32 mouse cellular contexts compared by ENCODE assay signal in the genomic region with DNA sequence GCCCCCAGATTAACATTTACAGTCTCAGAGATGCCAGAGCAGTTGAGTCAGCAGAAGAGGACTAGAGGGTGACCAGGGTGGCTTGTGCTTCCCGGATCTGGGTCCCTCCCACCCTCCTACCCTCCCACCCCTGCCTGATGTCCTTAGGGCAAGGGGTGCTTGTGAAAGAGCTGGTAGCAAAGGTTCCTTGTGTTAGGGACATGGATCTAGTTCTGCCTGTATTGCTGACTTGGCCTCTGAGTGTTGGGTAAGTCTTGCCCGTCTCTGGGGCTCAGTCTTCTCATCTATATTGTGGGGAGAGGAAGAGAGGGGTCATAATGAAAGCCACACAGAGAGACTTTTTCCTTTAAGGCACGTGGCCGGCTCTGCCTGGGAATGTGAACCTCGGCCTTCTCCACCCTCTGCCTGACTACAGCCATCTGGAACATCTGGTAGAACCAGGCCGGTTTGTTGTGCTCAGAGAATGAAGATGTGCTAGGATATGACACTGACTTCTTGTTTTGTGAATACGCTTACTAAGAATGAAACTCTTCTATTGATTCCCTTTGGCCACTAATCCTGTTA. TPM values are rescaled to one million over a fixed set of nuclear protein-coding genes. Genes with fewer than 3 reads are reported as not detected.
DNase-seq lines count a peak whose midpoint lies in the region; ATAC-seq and TF ChIP-seq lines count a peak whose summit lies in the region.
"Had no signal": no experiment of that assay in that cellular context is flagged by ENCODE, and none has a peak within 500 bp of the region (broad histone marks: within the 10 kb centered on the region; RNA-seq: fewer than 3 reads in every experiment).

A gene (minus strand): TSS at position 51 of the 564 bp plus-strand sequence.

- no peak for TF ChIP-seq CTCF in stomach, postnatal 0 days (IDR thresholded peaks at IDR 0.05; ENCODE audit: low read depth)

- H3K27me3 ChIP-seq in limb, embryonic 15.5 days = peaks cover 5% of the 10 kb centered on the region; the same call in 1 of the 2 replicates
- peaks cover 4% of the 10 kb centered on the region; the same call in 1 of the 2 replicates for H3K27me3 ChIP-seq in limb, embryonic 10.5 days (ENCODE audit: low read depth, poor library complexity, severe bottlenecking)
- H3K27me3 ChIP-seq in stomach, postnatal 0 days (ENCODE audit: control insufficient read depth, insufficient read depth, low read length) = no peaks in the 10 kb centered on the region
- H3K27me3 ChIP-seq in intestine, embryonic 15.5 days (replicated peaks) = peaks cover 6% of the 10 kb centered on the region; the same call in 1 of the 2 replicates
- H3K27me3 ChIP-seq: embryonic facial prominence, embryonic 15.5 days; forebrain, embryonic 13.5 days; forebrain, embryonic 15.5 days had no signal

- H3K4me1 ChIP-seq in limb, embryonic 15.5 days = peaks cover 12% of the 10 kb centered on the region
- no peaks in the 10 kb centered on the region; the same call in 1 of the 2 replicates for H3K4me1 ChIP-seq in limb, embryonic 10.5 days
- H3K4me1 ChIP-seq in stomach, postnatal 0 days (replicated peaks; ENCODE audit: control insufficient read depth, insufficient read depth) = no peaks in the 10 kb centered on the region
- no peaks in the 10 kb centered on the region for H3K4me1 ChIP-seq in intestine, embryonic 15.5 days (replicated peaks)
- H3K4me1 ChIP-seq: forebrain, embryonic 15.5 days had no signal

- 51% methylated on average over 7 of the region's 7 CpGs for WGBS in limb, embryonic 15.5 days
- 88% methylated on average over 7 of the region's 7 CpGs for WGBS in limb, embryonic 10.5 days
- WGBS in stomach, postnatal 0 days = 63% methylated on average over 7 of the region's 7 CpGs
- WGBS in intestine, embryonic 15.5 days = 71% methylated on average over 7 of the region's 7 CpGs

- peak within 1 kb of the TSS; percentile 28; the same call in 1 of the 2 replicates for H3K27ac ChIP-seq in limb, embryonic 15.5 days
- H3K27ac ChIP-seq in limb, embryonic 10.5 days = no peak within 1 kb of the TSS
- peak within 1 kb of the TSS; percentile 20; the same call in 1 of the 2 replicates for H3K27ac ChIP-seq in stomach, postnatal 0 days (replicated peaks)
- H3K27ac ChIP-seq in intestine, embryonic 15.5 days = no peak within 1 kb of the TSS
- H3K27ac ChIP-seq: embryonic facial prominence, embryonic 13.5 days; embryonic facial prominence, embryonic 15.5 days; forebrain, embryonic 13.5 days; forebrain, embryonic 15.5 days had no signal

- no peak for ATAC-seq in limb, embryonic 15.5 days (ENCODE audit: insufficient number of reproducible peaks, low FRiP score, low TSS enrichment, low read depth)
- no peak for ATAC-seq in stomach, postnatal 0 days (ENCODE audit: low FRiP score, low TSS enrichment)
- ATAC-seq in intestine, embryonic 15.5 days = no peak
- ATAC-seq: CD4-positive, CD25-positive, alpha-beta regulatory T cell, adult 4 months; forebrain, embryonic 13.5 days; forebrain, embryonic 15.5 days had no signal

- peak; percentile 74 for DNase-seq in heart, adult 11 months
- no peak for DNase-seq in heart, postnatal 10 days
- no peak for DNase-seq in limb, embryonic 10.5 days (ENCODE audit: low spot score)
- peak; percentile 29 for DNase-seq in testis, postnatal 10 days (ENCODE audit: low spot score)
- no peak for DNase-seq in testis, postnatal 14 days (ENCODE audit: low spot score)
- no peak for DNase-seq in stomach, postnatal 0 days (ENCODE audit: low spot score)
- DNase-seq: adrenal gland, adult 2 months; adrenal gland, postnatal 10 days; adrenal gland, postnatal 25 days; B cell, adult 2 months; cerebellum, adult 11 months; cerebellum, adult 18-20 months; cerebellum, adult 8-10 months; cerebellum, adult 9-11 months; cerebellum, postnatal 14 days; cerebellum, postnatal 36 days; embryo, embryonic 11 days had no signal

- intact Hi-C loops in heart, postnatal 10 days (cut with DNase I) = no loop called here

- H3K9ac ChIP-seq in limb, embryonic 15.5 days = no peak within 1 kb of the TSS
- H3K9ac ChIP-seq in stomach, postnatal 0 days (ENCODE audit: low read length) = no peak within 1 kb of the TSS
- no peak within 1 kb of the TSS for H3K9ac ChIP-seq in intestine, embryonic 15.5 days
- H3K9ac ChIP-seq: embryonic facial prominence, embryonic 13.5 days; embryonic facial prominence, embryonic 15.5 days; forebrain, embryonic 13.5 days; forebrain, embryonic 15.5 days had no signal

- no peak within 1 kb of the TSS for H3K4me2 ChIP-seq in limb, embryonic 15.5 days
- no peak within 1 kb of the TSS for H3K4me2 ChIP-seq in stomach, postnatal 0 days (replicated peaks; ENCODE audit: low read depth)
- no peak within 1 kb of the TSS for H3K4me2 ChIP-seq in intestine, embryonic 15.5 days (replicated peaks)
- H3K4me2 ChIP-seq: embryonic facial prominence, embryonic 13.5 days; embryonic facial prominence, embryonic 15.5 days; forebrain, embryonic 13.5 days; forebrain, embryonic 15.5 days had no signal

- H3K4me3 ChIP-seq in limb, embryonic 15.5 days = no peak within 1 kb of the TSS
- H3K4me3 ChIP-seq in limb, embryonic 10.5 days = no peak within 1 kb of the TSS
- H3K4me3 ChIP-seq in stomach, postnatal 0 days (ENCODE audit: low read depth, low read length) = no peak within 1 kb of the TSS
- H3K4me3 ChIP-seq in intestine, embryonic 15.5 days (replicated peaks) = no peak within 1 kb of the TSS
- H3K4me3 ChIP-seq: embryonic facial prominence, embryonic 13.5 days; embryonic facial prominence, embryonic 15.5 days; erythroblast, embryonic 14.5 days; forebrain, embryonic 13.5 days; forebrain, embryonic 15.5 days had no signal

- no peaks in the 10 kb centered on the region for H3K36me3 ChIP-seq in limb, embryonic 15.5 days
- H3K36me3 ChIP-seq in limb, embryonic 10.5 days = no peaks in the 10 kb centered on the region
- H3K36me3 ChIP-seq in stomach, postnatal 0 days (ENCODE audit: control insufficient read depth, insufficient read depth, low read length) = no peaks in the 10 kb centered on the region
- H3K36me3 ChIP-seq in intestine, embryonic 15.5 days = no peaks in the 10 kb centered on the region
- H3K36me3 ChIP-seq: embryonic facial prominence, embryonic 13.5 days; embryonic facial prominence, embryonic 15.5 days; forebrain, embryonic 15.5 days had no signal

- TF ChIP-seq EP300 in stomach, postnatal 0 days (optimal IDR thresholded peaks at IDR 0.05) = no peak

- no peaks in the 10 kb centered on the region for H3K9me3 ChIP-seq in limb, embryonic 15.5 days
- no peaks in the 10 kb centered on the region for H3K9me3 ChIP-seq in limb, embryonic 10.5 days (replicated peaks)
- no peaks in the 10 kb centered on the region for H3K9me3 ChIP-seq in stomach, postnatal 0 days (ENCODE audit: control insufficient read depth, low read length)
- H3K9me3 ChIP-seq in intestine, embryonic 15.5 days = no peaks in the 10 kb centered on the region
- H3K9me3 ChIP-seq: embryonic facial prominence, embryonic 13.5 days; embryonic facial prominence, embryonic 15.5 days; forebrain, embryonic 13.5 days; forebrain, embryonic 15.5 days had no signal

RNA-seq across cellular contexts. Expression of the gene that starts here (rescaled TPM):
- total RNA-seq in heart, postnatal 10 days (2021) = not detected
- polyA plus RNA-seq in limb, embryonic 15.5 days (2015; fragmentation: Nextera tagmentation; extraction: Ambion mirVana) = 9.1 and 10.3 TPM in 2 replicates
- not detected in 2 replicates for polyA plus RNA-seq in limb, embryonic 10.5 days (2016; fragmentation: Nextera tagmentation; extraction: Ambion mirVana)
- polyA plus RNA-seq in stomach, postnatal 0 days (2015; fragmentation: Nextera tagmentation; extraction: Ambion mirVana) = 63.2 and 68.6 TPM in 2 replicates
- not detected in 2 replicates for polyA plus RNA-seq in intestine, embryonic 15.5 days (2015; fragmentation: Nextera tagmentation; extraction: Ambion mirVana)
- total RNA-seq: adrenal gland, adult 2 months; adrenal gland, postnatal 10 days; adrenal gland, postnatal 25 days; adrenal gland, postnatal 4 days; common myeloid progenitor, adult 5-6 weeks; ES-E14; MEL had no signal
- polyA plus RNA-seq: adrenal gland, adult 2 months; brain, embryonic 14.5 days; CD4-positive, CD25-positive, alpha-beta regulatory T cell, adult 4 months; embryonic facial prominence, embryonic 11.5 days; embryonic facial prominence, embryonic 13.5 days; erythroblast, embryonic 14.5 days; forebrain, embryonic 11.5 days; forebrain, embryonic 13.5 days; forebrain, embryonic 15.5 days had no signal

Comparison
In these comparisons a context has a peak if more than half of its experiments do, and no peak if none do; other contexts are left out.
1. RNA of the gene that starts here (polyA plus RNA-seq): 63.2 to 68.6 TPM in stomach, postnatal 0 days and 9.1 to 10.3 TPM in limb, embryonic 15.5 days; not detected in limb, embryonic 10.5 days and not detected in intestine, embryonic 15.5 days; every median in the first group is over 10 times any median in the second.
2. DNase-seq: peak in heart, adult 11 months (single experiment) and testis, postnatal 10 days (single experiment); none in heart, postnatal 10 days (0 of 2), limb, embryonic 10.5 days (single experiment), testis, postnatal 14 days (single experiment) and stomach, postnatal 0 days (single experiment).
3. H3K27ac ChIP-seq: peak in limb, embryonic 15.5 days (single experiment) and stomach, postnatal 0 days (single experiment); none in limb, embryonic 10.5 days (single experiment) and intestine, embryonic 15.5 days (single experiment).